Mouse (Mus musculus): Measurements from ENCODE around the gene Mgme1. TPM values are rescaled to one million over a fixed set of nuclear protein-coding genes. Genes with fewer than 3 reads are reported as not detected.

Mgme1 gene
- total RNA-seq (2021): 1 to 10 TPM; 5.4 to 5.7 TPM
- long read RNA-seq, experiment 1, partial matches to known transcripts: 3 of 17 reads
- long read RNA-seq, experiment 1, other reads (novel, unspliced or antisense): 10 of 17 reads
- long read RNA-seq, experiment 2, transcript Mgme1-201 (5 exons, 2,840 nt): major isoform, 8 of 16 reads
- long read RNA-seq, experiment 2, partial matches to known transcripts: 4 of 16 reads
- long read RNA-seq, experiment 2, other reads (novel, unspliced or antisense): 3 of 16 reads

DNA sequence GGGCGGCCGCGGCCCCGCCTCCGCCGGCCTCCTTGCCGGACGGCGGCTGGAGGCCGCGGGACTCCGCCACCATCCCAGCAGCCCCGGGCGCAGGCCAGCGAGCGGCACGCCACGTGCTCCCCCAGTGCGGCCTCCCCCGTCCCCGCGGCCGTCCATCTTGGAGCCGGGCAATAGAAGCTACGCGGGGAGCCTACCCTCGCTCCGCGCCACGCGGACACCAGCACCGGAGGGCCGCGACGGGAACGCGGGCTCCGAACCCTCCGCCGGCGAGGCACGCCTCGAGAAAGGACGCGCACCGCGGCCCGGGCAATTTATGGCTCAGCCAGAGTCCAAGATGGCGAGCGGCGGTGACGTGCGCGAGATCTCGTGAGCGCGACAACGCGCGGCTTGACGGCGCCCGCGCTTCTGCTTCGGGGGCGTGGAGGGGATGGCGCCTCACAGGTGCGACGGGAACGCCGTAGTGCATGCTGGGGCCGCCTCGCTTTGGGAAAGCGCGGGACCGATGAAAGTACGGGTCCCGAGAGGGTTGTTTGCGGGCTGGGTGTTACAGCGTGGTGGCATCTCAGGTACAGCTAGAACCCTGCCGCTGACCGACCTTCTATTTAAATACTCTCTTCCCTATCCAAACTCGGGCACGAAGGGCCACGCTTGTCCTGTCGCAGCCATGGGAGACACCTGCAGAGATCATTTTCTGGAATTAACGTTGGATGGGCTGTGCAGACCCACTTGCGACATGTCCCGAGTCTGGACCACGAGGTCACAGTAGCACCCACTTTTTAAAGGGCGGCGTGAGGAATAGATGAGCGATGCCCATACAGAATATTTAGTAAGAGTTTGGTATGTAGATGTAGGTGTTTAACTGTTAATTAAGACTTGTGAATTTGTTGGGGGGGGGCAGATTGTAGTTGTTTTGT, at the start of gene Mgme1, which contains the start of gene Snx5:
Mgme1 (plus strand) TSS at position 157 of the 914 bp plus-strand sequence.
Snx5 (minus strand) TSS at position 400 of the 914 bp plus-strand sequence.
- TF ChIP-seq CTCF (IDR thresholded peaks at IDR 0.05): no peak
- intact Hi-C loops (cut with DNase I): loop anchor here (5.0 kb wide), 1 partner anchor 287 kb away; the partner anchor contains the start of gene Sec23b
- Histone ChIP-seq H3K27ac (peak within 1 kb of the TSS; percentile 100), H3K4me3 (peak within 1 kb of the TSS; percentile 64)
- DNase-seq (ENCODE audit: extremely low spot score in 1 of 2, low spot score in 2 of 2): peak; percentile 93 to 96

DNA sequence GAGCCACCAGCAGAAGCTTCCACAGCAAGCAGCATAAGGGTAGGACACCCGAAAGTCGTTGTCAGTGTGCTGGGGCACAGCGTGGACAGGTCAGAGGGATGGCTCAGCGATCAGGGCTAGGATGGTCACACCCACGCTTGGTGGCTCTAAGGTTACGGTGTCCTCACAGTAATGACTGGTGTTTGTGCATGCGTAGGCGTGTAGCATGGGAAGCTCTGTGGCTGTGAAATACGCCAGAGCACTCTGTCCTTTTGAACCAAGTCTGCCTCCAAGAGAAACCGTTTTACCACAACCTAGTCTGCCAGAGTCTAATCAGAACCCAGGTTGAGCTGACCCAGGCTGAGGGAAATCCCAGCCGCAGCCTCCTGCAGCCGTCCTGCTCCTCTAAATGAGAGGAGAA, 46.1 kb upstream of the Mgme1 start:
- intact Hi-C loops (cut with DNase I): no loop called here
- no peak for TF ChIP-seq CTCF (IDR thresholded peaks at IDR 0.05)
- no peak for DNase-seq (ENCODE audit: extremely low spot score in 1 of 2, low spot score in 2 of 2)
- Histone ChIP-seq H3K27ac (no peak overlapping the region), H3K4me3 (no peak overlapping the region)

DNA sequence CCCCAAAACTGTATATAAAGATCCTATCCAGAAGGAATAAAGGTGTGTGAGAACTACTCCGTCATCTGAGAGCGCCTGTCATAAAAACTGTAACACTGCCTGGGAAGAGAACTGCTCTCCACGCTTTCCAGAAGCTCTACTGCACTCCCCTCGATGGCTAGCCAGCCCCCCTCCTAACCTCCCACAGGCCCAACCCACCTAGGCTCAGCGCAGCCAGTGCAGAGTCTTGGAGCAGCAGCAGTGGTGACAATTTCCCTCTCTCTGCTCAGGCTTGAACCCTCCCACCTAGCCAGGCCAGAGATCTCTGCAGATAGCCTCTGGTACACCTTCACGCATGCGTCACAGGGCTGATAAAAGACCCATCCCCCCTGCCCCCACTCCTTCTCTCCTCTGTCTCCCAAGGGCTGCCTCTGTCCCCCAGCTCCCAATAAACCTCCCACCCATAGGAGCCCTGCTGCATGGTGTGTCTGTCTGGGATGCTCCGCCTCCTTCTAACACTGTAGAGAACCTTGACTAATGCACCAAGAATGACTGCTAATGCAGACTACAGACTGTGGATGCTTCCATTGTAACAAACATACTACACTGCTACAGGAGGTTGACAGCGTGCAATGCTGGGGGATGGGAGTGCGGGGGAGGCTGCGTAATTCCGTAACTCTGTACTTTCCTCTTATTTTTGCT, 43.4 kb upstream of the Mgme1 start:
- no peak overlapping the region for H3K27ac ChIP-seq
- no peak for TF ChIP-seq CTCF (IDR thresholded peaks at IDR 0.05)
- intact Hi-C loops (cut with DNase I): no loop called here
- no peak for DNase-seq (ENCODE audit: extremely low spot score in 1 of 2, low spot score in 2 of 2)
- H3K4me3 ChIP-seq: no peak overlapping the region

DNA sequence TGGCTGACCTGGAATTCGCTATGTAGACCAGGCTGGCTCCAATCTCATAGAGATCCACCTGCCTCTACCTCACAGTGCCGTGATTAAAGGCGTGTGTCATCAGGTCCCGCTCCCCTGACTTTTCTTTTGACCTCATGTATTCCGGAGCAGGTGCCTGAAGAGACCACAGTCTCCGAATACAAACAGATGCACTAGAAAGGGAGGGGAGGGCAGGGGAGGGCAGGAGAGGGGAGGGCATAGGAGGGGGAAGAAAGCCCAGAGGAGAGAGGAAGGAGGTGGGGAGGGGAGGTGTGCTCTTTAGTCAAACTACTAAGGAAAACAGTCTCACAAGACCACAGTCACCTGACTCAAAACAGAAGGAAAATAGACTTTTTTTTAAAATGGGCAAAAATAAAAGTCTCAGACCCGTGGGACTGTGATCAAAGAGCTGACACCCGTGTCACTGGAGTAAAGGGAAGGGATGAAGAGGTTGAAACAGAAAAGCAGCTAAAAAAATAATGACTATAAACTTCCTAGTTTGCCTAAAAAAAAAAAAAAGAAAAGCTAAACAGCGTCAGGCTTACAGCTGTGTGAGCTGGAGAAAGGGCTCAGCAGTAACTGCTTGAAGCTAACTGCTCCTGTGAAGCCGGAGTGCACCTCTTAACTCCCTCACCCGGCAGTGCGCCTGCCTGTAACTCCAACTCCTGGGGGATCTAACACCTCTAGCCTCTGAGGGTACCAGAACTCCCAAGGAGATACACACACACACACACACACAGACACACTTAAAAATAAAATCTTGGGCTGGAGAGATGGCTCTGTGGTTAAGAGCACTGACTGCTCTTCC, 41.7 kb upstream of the Mgme1 start:
- intact Hi-C loops (cut with DNase I): no loop called here

DNA sequence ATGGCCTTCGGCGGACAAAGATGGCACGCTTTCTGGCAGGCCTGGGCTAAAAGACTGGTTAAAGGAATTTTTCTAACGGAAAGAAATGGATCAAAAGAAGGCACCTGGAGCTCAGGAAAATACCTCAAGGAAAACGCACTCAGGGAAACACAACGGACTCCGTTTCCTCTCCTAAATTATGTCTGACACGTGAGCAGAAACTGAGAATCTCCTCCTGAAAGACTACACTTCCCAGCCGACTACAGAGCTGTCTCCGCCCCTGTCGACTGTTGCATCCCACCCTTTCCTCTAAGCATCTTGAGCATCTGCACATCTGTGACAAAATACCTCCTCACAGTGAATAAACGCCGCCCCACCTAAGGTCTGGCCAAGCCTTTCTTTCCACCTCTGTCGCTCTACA, 40.8 kb upstream of the Mgme1 start:
- H3K27ac ChIP-seq: no peak overlapping the region
- no peak overlapping the region for H3K4me3 ChIP-seq
- intact Hi-C loops (cut with DNase I): no loop called here
- no peak for DNase-seq (ENCODE audit: extremely low spot score in 1 of 2, low spot score in 2 of 2)
- TF ChIP-seq CTCF (IDR thresholded peaks at IDR 0.05): no peak

More for the DNA sequence above, 41.7 kb upstream of the Mgme1 start:
- DNase-seq (ENCODE audit: extremely low spot score in 1 of 2, low spot score in 2 of 2): no peak
- no peak for TF ChIP-seq CTCF (IDR thresholded peaks at IDR 0.05)
- Histone ChIP-seq H3K27ac (no peak overlapping the region), H3K4me3 (no peak overlapping the region)

DNA sequence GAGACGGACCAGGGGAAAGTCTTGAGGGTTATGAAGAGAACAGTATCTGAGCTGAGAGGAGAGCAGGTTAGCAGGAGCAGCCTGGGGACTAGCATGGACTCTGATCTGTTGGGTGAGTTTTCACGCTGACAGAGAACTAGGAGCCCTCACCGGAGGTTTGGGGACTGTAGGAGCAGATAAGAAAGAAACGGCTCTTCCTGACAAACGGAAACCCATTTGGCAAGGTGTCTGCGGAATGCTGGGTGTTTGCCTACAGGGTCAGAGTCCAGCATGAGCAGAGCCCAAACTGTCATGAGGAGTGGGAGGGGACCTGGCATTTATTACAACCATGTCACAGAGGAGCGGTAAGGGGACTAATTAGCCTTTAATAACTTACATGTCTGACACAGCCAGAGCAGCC, 40.0 kb upstream of the Mgme1 start:
- Histone ChIP-seq H3K4me3 (no peak overlapping the region), H3K27ac (no peak overlapping the region)
- intact Hi-C loops (cut with DNase I): no loop called here
- no peak for DNase-seq (ENCODE audit: extremely low spot score in 1 of 2, low spot score in 2 of 2)
- TF ChIP-seq CTCF (IDR thresholded peaks at IDR 0.05): no peak

DNA sequence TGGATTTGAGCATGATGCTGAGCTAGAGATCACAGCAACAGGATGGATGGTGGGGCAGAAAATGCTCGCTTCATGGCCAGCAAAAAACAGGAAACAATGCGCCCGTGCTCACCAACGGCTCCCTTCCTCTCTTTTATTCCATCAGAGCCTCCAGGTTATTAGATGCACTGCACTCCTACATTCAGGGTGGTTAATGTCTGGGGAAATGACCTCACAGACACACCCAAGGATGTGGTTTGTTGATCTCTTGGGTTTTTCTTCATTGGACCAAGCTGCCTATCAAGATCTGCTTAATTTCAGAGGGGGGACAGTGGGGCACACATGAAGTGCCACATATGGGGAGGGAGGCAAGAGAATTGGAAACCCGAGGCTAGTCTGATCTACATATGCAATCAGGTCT, 39.3 kb upstream of the Mgme1 start:
- Histone ChIP-seq H3K27ac (no peak overlapping the region), H3K4me3 (no peak overlapping the region)
- no peak for TF ChIP-seq CTCF (IDR thresholded peaks at IDR 0.05)
- intact Hi-C loops (cut with DNase I): no loop called here
- DNase-seq (ENCODE audit: extremely low spot score in 1 of 2, low spot score in 2 of 2): no peak

DNA sequence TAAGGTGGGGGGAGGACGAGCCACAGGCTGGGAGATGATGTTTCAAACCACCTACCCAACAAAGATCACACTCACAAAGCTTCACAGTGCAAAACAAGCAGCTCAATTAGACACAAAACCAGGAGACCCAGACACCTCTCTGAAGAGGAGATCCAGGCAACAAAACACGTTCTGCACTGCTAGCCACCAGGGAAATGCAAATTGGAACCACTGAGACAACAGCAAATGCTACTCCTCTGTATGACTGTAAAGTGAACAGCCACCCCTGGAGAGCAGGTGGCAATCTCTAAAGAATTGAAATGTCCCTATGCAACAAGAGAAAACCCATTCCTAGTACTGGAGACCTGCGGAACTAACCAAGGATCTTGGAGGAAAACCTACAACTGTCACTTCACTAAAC, 36.9 kb upstream of the Mgme1 start:
- DNase-seq (ENCODE audit: extremely low spot score in 1 of 2, low spot score in 2 of 2): no peak
- TF ChIP-seq CTCF (IDR thresholded peaks at IDR 0.05): no peak
- Histone ChIP-seq H3K4me3 (no peak overlapping the region), H3K27ac (no peak overlapping the region)
- intact Hi-C loops (cut with DNase I): no loop called here

DNA sequence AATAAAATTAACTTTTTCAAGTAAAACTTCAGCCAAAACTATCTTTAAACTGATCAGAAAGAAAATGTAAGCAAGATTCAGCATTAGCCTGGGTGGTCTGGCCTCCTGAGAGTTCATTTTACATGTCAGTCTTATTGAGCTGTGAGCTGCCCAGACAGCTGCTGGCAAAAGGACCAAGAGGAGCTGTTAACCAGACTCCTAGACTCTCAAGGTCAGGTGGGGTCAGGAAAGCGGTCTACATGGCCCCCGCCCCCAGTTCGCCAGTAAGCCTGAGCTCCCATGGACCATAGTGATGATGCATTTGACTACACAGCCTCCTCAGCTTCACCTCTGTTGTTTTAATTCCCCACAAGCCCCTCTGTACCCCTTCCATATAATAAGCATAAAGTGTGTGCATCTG, 34.7 kb upstream of the Mgme1 start:
- Histone ChIP-seq H3K27ac (no peak overlapping the region), H3K4me3 (no peak overlapping the region)
- TF ChIP-seq CTCF (IDR thresholded peaks at IDR 0.05): no peak
- no peak for DNase-seq (ENCODE audit: extremely low spot score in 1 of 2, low spot score in 2 of 2)
- intact Hi-C loops (cut with DNase I): no loop called here

DNA sequence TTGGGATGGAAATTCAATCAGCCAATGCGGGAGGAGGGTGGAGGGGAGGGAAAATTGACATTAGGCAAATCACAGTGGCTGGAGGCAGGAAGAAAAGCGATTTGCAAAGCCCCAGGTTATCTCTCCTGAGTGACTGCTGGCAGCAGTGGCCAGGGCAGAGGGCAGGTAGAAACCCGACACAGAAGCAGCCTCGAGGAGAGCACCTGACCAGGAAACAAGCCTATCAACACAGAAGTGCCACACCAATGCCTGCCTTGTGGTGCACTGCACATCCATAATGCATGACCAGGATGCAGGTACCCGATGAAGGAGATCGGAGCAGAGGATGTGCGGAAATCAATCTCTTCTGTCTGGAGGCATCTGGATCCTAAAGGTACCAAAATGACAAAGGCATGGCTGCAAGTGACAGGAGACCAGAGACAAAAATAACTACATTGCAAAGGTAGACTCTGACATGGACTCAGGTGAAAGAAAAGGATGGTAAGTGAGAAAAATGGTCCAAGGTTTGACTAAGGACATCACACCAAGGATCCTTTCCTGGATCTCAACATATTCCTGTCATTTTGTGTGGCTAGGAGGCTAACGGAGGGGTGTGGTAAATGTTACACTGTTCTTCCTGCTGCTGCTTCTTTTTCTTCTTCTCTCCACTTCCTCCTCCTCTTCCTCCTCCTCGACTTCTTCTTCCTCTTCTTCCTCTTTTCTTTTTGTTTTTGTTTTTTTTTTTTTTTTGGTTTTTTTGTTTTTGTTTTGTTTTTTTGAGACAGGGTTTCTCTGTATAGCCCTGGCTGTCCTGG, 33.5 kb upstream of the Mgme1 start:
- DNase-seq (ENCODE audit: extremely low spot score in 1 of 2, low spot score in 2 of 2): no peak
- H3K4me3 ChIP-seq: no peak overlapping the region
- H3K27ac ChIP-seq: no peak overlapping the region
- intact Hi-C loops (cut with DNase I): no loop called here
- TF ChIP-seq CTCF (IDR thresholded peaks at IDR 0.05): no peak
